Mouse (Mus musculus): Measurements from ENCODE around the gene Slc30a3.
"Not testable (repeated sequence)": the region's sequence is repeated elsewhere in the genome, so short reads cannot be mapped to it uniquely, and the experiment has no call there.

Gene Slc30a3

GRCm38 (mm10) chr5:31093151-31094041 lies 14.6 kb downstream of the Slc30a3 start:
- in situ Hi-C loops (cut with MboI, MseI): no loop called here

- in situ Hi-C loops (cut with MboI, MseI): no loop called here
Observed at GRCm38 (mm10) chr5:31092231-31092975, 15.6 kb downstream of the Slc30a3 start.

GRCm38 (mm10) chr5:31087131-31087530 lies 20.9 kb downstream of the Slc30a3 start:
- in situ Hi-C loops (cut with MboI, MseI): loop anchor here in 1 of 2 experiments (5.0 kb wide), 1 partner anchor 1645 kb away; no protein-coding TSS in a partner anchor

GRCm38 (mm10) chr5:31086606-31087005 lies 21.4 kb downstream of the Slc30a3 start:
- in situ Hi-C loops (cut with MboI, MseI): loop anchor here in 1 of 2 experiments (5.0 kb wide), 1 partner anchor 1646 kb away; no protein-coding TSS in a partner anchor

- in situ Hi-C loops (cut with MboI, MseI): no loop called here
Observed at GRCm38 (mm10) chr5:31083949-31084348, 24.1 kb downstream of the Slc30a3 start.

- in situ Hi-C loops (cut with MboI, MseI): no loop called here
Observed at GRCm38 (mm10) chr5:31082935-31083625, 25.0 kb downstream of the Slc30a3 start.

GRCm38 (mm10) chr5:31082355-31082754 lies 25.7 kb downstream of the Slc30a3 start:
- in situ Hi-C loops (cut with MboI, MseI): no loop called here

- in situ Hi-C loops (cut with MboI, MseI): no loop called here
Observed at GRCm38 (mm10) chr5:31081386-31081785, 26.7 kb downstream of the Slc30a3 start.

GRCm38 (mm10) chr5:31080795-31081164 lies 27.3 kb downstream of the Slc30a3 start:
- in situ Hi-C loops (cut with MboI, MseI): no loop called here

- in situ Hi-C loops (cut with MboI, MseI): no loop called here
Observed at GRCm38 (mm10) chr5:31080059-31080794, 27.8 kb downstream of the Slc30a3 start.

GRCm38 (mm10) chr5:31076346-31076745 lies 31.7 kb downstream of the Slc30a3 start:
- in situ Hi-C loops (cut with MboI, MseI): loop anchor here in 1 of 2 experiments (10.0 kb wide), 1 partner anchor 1622 kb away; no protein-coding TSS in a partner anchor

GRCm38 (mm10) chr5:31073176-31073575 lies 34.9 kb downstream of the Slc30a3 start:
- in situ Hi-C loops (cut with MboI, MseI): loop anchor here in 1 of 2 experiments (10.0 kb wide), 1 partner anchor 1618 kb away; no protein-coding TSS in a partner anchor

GRCm38 (mm10) chr5:31071821-31072220 lies 36.2 kb downstream of the Slc30a3 start:
- in situ Hi-C loops (cut with MboI, MseI): loop anchor here in 1 of 2 experiments (10.0 kb wide), 1 partner anchor 1617 kb away; no protein-coding TSS in a partner anchor

GRCm38 (mm10) chr5:31071059-31071458 lies 37.0 kb downstream of the Slc30a3 start:
- in situ Hi-C loops (cut with MboI, MseI): loop anchor here in 1 of 2 experiments (10.0 kb wide), 1 partner anchor 1616 kb away; no protein-coding TSS in a partner anchor

GRCm38 (mm10) chr5:31069810-31070209 lies 38.2 kb downstream of the Slc30a3 start:
- in situ Hi-C loops (cut with MboI, MseI): loop anchor here in 1 of 2 experiments (10.0 kb wide), 1 partner anchor 1615 kb away; no protein-coding TSS in a partner anchor

- in situ Hi-C loops (cut with MboI, MseI): no loop called here
Observed at GRCm38 (mm10) chr5:31055216-31056140, 52.6 kb downstream of the Slc30a3 start.

- in situ Hi-C loops (cut with MboI, MseI): no loop called here
Observed at GRCm38 (mm10) chr5:31054261-31055215, 53.5 kb downstream of the Slc30a3 start, which contains the start of gene Cad. Gene Cad (plus strand): TSS chr5:31054780.

GRCm38 (mm10) chr5:31053728-31054127 lies 54.3 kb downstream of the Slc30a3 start:
- in situ Hi-C loops (cut with MboI, MseI): not testable (repeated sequence)

Data from T-helper 17 cell (primary cell).